Mouse (Mus musculus) ES-Bruce4 (cell line): ENCODE results near the gene Tbata. TPM values are rescaled to one million over a fixed set of nuclear protein-coding genes. Genes with fewer than 3 reads are reported as not detected.

ENCODE experiments used
- H3K27ac ChIP-seq: 2 replicates; pipeline ENCODE4 v1.5.1; 2012; ENCODE audit warnings: low read length, inconsistent platforms; ENCODE audit not compliant: insufficient read depth
- H3K27me3 ChIP-seq: 2 replicates; pipeline ENCODE4 v1.6.1; 2012; ENCODE audit warnings: mild to moderate bottlenecking, low read length, inconsistent platforms; ENCODE audit not compliant: control insufficient read depth, poor library complexity, insufficient read depth, severe bottlenecking
- H3K36me3 ChIP-seq: 2 replicates; pipeline ENCODE4 v1.6.1; 2012; ENCODE audit warnings: inconsistent platforms, mild to moderate bottlenecking, low read length, moderate library complexity; ENCODE audit not compliant: control insufficient read depth, poor library complexity, insufficient read depth, severe bottlenecking
- H3K4me1 ChIP-seq: one replicate; pipeline ENCODE4 v1.8.1; 2011; ENCODE audit warnings: low read length; ENCODE audit not compliant: control insufficient read depth, insufficient read depth
- H3K4me3 ChIP-seq: 2 replicates; pipeline ENCODE4 v1.5.1; 2011; ENCODE audit warnings: low read depth, mild to moderate bottlenecking, low read length
- H3K9ac ChIP-seq: 2 replicates; pipeline ENCODE4 v1.6.1; 2012; ENCODE audit warnings: low read depth, mild to moderate bottlenecking, inconsistent platforms; ENCODE audit not compliant: poor library complexity, severe bottlenecking
- H3K9me3 ChIP-seq: replicated peaks from 2 replicates; pipeline ENCODE4 v1.6.1; 2012; ENCODE audit warnings: mild to moderate bottlenecking, low read length, inconsistent platforms; ENCODE audit not compliant: control insufficient read depth, poor library complexity, insufficient read depth, severe bottlenecking
- CTCF ChIP-seq: IDR thresholded peaks from one replicate; pipeline ENCODE4 v1.8.1; 2011; ENCODE audit warnings: low read depth, low read length
- EP300 ChIP-seq: IDR thresholded peaks from 2 replicates; pipeline ENCODE4 v1.6.1; 2011; ENCODE audit warnings: low read depth, low read length; ENCODE audit not compliant: insufficient read depth
- POLR2A ChIP-seq: IDR thresholded peaks from one replicate; pipeline ENCODE4 v1.8.1; 2011; ENCODE audit warnings: low read length; ENCODE audit not compliant: insufficient read depth
- polyA plus RNA-seq: library from polyadenylated mRNA; stranded (reverse); fragments of >200 nt; gene quantifications from 2 replicates; pipeline ENCODE4 v1.2.4, GENCODE M21; 2011; ENCODE audit warnings: low read depth; ENCODE audit not compliant: missing spikeins, insufficient read depth, insufficient read length

Tbata gene
- polyA plus RNA-seq, 1 experiment, result not detected

- H3K4me3 ChIP-seq, result no peak overlapping the region
- H3K27ac ChIP-seq, result 0 out of 2 replicates have a peak overlapping the region, but pooled peaks have one; percentile 21
- TF ChIP-seq EP300, result 0 out of 2 replicates have a peak, but pooled peaks have one; percentile 34
- TF ChIP-seq CTCF, result peak; percentile 87
- no peak for TF ChIP-seq POLR2A
These were observed 27.9 kb downstream of the Tbata start for GRCm38 (mm10) chr10:61199566-61200213.

GRCm38 (mm10) chr10:61200232-61200820 is 28.6 kb downstream of the Tbata start:
- H3K4me1 ChIP-seq, result peaks cover 11% of the 10 kb centered on the region
- no peak overlapping the region for H3K4me3 ChIP-seq
- H3K36me3 ChIP-seq, result no peaks in the 10 kb centered on the region
- no peaks in the 10 kb centered on the region for H3K27me3 ChIP-seq
- TF ChIP-seq CTCF (no peak), EP300 (no peak), POLR2A (no peak)
- no peak overlapping the region for H3K9ac ChIP-seq
- H3K27ac ChIP-seq, result peak overlapping the region; percentile 21
- no peaks in the 10 kb centered on the region for H3K9me3 ChIP-seq

More at GRCm38 (mm10) chr10:61199566-61200213, 27.9 kb downstream of the Tbata start:
- H3K9me3 ChIP-seq, result no peaks in the 10 kb centered on the region
- no peaks in the 10 kb centered on the region for H3K27me3 ChIP-seq
- H3K4me1 ChIP-seq, result peaks cover 11% of the 10 kb centered on the region
- H3K9ac ChIP-seq, result no peak overlapping the region
- H3K36me3 ChIP-seq, result no peaks in the 10 kb centered on the region

- peaks cover 11% of the 10 kb centered on the region for H3K4me1 ChIP-seq
- no peaks in the 10 kb centered on the region for H3K9me3 ChIP-seq
- peak overlapping the region; percentile 15 for H3K27ac ChIP-seq
- no peaks in the 10 kb centered on the region for H3K27me3 ChIP-seq
- H3K4me3 ChIP-seq, result no peak overlapping the region
- TF ChIP-seq EP300, result peak; percentile 94
- TF ChIP-seq POLR2A, result no peak
- no peaks in the 10 kb centered on the region for H3K36me3 ChIP-seq
- no peak overlapping the region for H3K9ac ChIP-seq
These were observed 29.2 kb downstream of the Tbata start for GRCm38 (mm10) chr10:61200998-61201397.

- H3K9me3 ChIP-seq, result no peaks in the 10 kb centered on the region
- H3K36me3 ChIP-seq, result no peaks in the 10 kb centered on the region
- H3K9ac ChIP-seq, result no peak overlapping the region
- H3K27ac ChIP-seq, result no peak overlapping the region
- no peak overlapping the region for H3K4me3 ChIP-seq
- no peaks in the 10 kb centered on the region for H3K27me3 ChIP-seq
- no peak for TF ChIP-seq EP300
- H3K4me1 ChIP-seq, result peaks cover 11% of the 10 kb centered on the region
These were observed 30.0 kb downstream of the Tbata start for GRCm38 (mm10) chr10:61201596-61202318.

- H3K9ac ChIP-seq, result no peak overlapping the region
- no peaks in the 10 kb centered on the region for H3K27me3 ChIP-seq
- peaks cover 11% of the 10 kb centered on the region for H3K4me1 ChIP-seq
- TF ChIP-seq EP300, result no peak
- no peak for TF ChIP-seq POLR2A
- no peak for TF ChIP-seq CTCF
- no peaks in the 10 kb centered on the region for H3K9me3 ChIP-seq
- no peak overlapping the region for H3K4me3 ChIP-seq
- H3K36me3 ChIP-seq, result no peaks in the 10 kb centered on the region
- H3K27ac ChIP-seq, result no peak overlapping the region
These were observed 32.2 kb downstream of the Tbata start for GRCm38 (mm10) chr10:61203930-61204329.

GRCm38 (mm10) chr10:61208114-61208684 is 36.4 kb downstream of the Tbata start:
- H3K36me3 ChIP-seq, result no peaks in the 10 kb centered on the region
- H3K9ac ChIP-seq, result no peak overlapping the region
- no peak overlapping the region for H3K27ac ChIP-seq
- H3K4me1 ChIP-seq, result no peaks in the 10 kb centered on the region
- H3K9me3 ChIP-seq, result no peaks in the 10 kb centered on the region
- TF ChIP-seq CTCF (no peak), POLR2A (no peak), EP300 (no peak)
- H3K4me3 ChIP-seq, result no peak overlapping the region
- no peaks in the 10 kb centered on the region for H3K27me3 ChIP-seq
